Mouse (Mus musculus) splenic B cell, adult 2 months (primary cell): ENCODE measurements around the gene Gm5294.

ENCODE experiments used
- DNase-seq: peaks from one replicate; pipeline ENCODE4 v3.0.0-alpha.2; 2011; ENCODE audit warnings: low read depth, low spot score
- H3K27me3 ChIP-seq: 2 replicates; pipeline ENCODE4 v1.6.1; 2012; ENCODE audit warnings: mild to moderate bottlenecking, low read length, moderate library complexity, mixed read lengths; ENCODE audit not compliant: control insufficient read depth, poor library complexity, insufficient read depth, severe bottlenecking
- H3K36me3 ChIP-seq: 2 replicates; pipeline ENCODE4 v1.6.1; 2012; ENCODE audit warnings: mild to moderate bottlenecking, low read length, moderate library complexity, mixed read lengths; ENCODE audit not compliant: control insufficient read depth, poor library complexity, insufficient read depth, severe bottlenecking

Gene Gm5294

DNA sequence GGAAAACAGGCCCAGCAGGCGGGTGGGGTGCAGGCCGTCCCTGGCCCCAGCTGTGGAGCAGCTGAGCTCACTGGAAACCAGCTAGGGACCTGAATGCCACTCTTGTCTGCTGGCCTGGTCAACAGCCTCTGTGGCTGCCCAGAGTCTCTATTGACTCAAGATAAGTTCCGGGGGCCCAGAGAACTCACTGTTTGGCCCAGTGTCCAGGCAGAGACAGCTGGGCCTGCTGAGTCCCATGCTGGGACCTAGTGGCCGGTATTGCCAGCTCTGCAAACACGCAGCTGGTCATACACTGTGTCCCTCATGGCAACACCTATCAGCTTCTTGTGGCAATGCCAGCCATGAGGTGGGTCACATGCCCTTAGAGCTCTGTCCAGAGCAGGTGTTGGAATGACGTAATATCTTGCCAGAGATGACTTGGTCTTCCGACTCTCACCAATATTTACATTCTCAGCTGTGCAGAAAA lies 43.8 kb downstream of the Gm5294 start:
- Histone ChIP-seq H3K27me3 (no peaks in the 10 kb centered on the region), H3K36me3 (no peaks in the 10 kb centered on the region)
- DNase-seq = no peak

DNA sequence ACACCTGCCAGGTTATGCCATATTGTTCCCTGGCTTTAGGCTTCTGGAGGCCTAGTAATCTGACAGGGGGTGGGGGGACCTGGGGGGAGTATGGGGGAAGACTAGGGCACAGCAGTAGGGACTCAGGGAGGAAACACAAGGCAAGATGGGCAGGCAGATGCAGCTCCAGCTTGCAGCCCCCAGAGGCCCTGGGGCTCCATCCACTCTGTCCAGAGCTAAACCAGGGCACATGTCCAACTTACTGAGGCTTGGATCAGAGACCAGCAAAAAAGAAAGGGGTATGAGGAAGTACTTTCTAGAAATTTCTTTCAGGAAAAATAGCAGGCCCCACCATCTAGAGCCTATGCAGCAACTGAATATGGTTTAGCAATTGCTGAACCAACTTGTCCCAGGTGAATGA lies 44.3 kb downstream of the Gm5294 start:
- no peaks in the 10 kb centered on the region for H3K36me3 ChIP-seq
- H3K27me3 ChIP-seq = no peaks in the 10 kb centered on the region
- DNase-seq = no peak

DNA sequence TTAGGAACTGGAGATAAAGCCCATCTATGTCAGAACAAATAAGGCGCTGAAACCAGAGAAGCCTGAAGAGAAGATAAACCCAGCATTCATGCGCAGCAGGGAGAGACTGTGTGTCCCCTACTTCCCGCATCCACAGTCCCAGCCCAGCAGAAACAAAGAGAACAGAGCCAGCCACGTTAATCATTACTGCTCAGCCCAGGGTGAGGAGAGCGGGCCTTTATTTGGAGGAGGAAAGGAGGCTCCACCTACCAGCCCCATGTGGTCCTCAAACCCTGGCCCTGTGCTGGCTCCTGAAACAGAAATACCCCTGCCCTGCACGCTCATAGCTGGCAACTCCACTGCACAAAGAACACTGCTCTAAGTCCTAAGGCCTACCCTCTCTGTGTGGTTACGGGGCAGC lies 45.0 kb downstream of the Gm5294 start:
- no peak for DNase-seq
- Histone ChIP-seq H3K27me3 (no peaks in the 10 kb centered on the region), H3K36me3 (no peaks in the 10 kb centered on the region)

DNA sequence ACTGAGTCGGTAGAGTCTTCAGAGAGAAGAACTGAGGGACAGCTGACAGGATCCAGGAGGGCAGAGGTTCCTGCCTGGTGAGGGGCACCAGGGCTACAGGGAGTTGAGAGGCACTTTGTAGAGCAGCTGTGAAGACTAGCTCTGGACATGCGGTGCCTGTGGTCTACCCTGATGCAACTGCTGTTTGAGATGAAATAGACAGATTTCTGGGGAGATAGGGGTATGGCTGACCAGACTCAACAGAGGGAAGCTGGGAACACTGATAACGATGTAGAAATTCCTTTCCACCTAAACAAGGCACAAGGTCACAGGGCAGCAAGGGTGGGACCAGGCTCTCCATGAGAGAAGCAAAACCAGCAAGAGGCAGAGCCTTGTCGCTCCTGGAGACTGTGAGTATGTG lies 45.8 kb downstream of the Gm5294 start:
- DNase-seq = no peak
- Histone ChIP-seq H3K36me3 (no peaks in the 10 kb centered on the region), H3K27me3 (no peaks in the 10 kb centered on the region)
